Mouse (Mus musculus) cortical plate, adult 2 months (tissue): ENCODE results near the gene A930004D18Rik.

ENCODE experiments used
- CTCF ChIP-seq: fragments of 200-500 bp; IDR thresholded peaks from 2 replicates; pipeline ENCODE4 v1.5.1; 2011; ENCODE audit warnings: mild to moderate bottlenecking, control low read depth, low read length; ENCODE audit not compliant: insufficient read depth; ENCODE audit errors: extremely low read depth
- POLR2A ChIP-seq: fragments of 200-500 bp; IDR thresholded peaks from 2 replicates; pipeline ENCODE4 v1.6.1; 2011; ENCODE audit warnings: mild to moderate bottlenecking, low read length, control low read depth; ENCODE audit not compliant: insufficient read depth; ENCODE audit errors: extremely low read depth

GRCm38 (mm10) chr2:18015581-18015980, 22.0 kb downstream of the A930004D18Rik start:
- TF ChIP-seq POLR2A: no peak
- TF ChIP-seq CTCF: no peak
